Mouse (Mus musculus) right cerebral cortex, postnatal 10 days (tissue): ENCODE results near the gene Ccnc.
"Not testable (repeated sequence)": the region's sequence is repeated elsewhere in the genome, so short reads cannot be mapped to it uniquely, and the experiment has no call there.

Experiments used
- DNase-seq, 2 experiments: peaks; one replicate each; pipeline ENCODE4 v3.0.0; 2021; ENCODE audit warnings: low spot score in 2 of 2

Gene Ccnc

DNA sequence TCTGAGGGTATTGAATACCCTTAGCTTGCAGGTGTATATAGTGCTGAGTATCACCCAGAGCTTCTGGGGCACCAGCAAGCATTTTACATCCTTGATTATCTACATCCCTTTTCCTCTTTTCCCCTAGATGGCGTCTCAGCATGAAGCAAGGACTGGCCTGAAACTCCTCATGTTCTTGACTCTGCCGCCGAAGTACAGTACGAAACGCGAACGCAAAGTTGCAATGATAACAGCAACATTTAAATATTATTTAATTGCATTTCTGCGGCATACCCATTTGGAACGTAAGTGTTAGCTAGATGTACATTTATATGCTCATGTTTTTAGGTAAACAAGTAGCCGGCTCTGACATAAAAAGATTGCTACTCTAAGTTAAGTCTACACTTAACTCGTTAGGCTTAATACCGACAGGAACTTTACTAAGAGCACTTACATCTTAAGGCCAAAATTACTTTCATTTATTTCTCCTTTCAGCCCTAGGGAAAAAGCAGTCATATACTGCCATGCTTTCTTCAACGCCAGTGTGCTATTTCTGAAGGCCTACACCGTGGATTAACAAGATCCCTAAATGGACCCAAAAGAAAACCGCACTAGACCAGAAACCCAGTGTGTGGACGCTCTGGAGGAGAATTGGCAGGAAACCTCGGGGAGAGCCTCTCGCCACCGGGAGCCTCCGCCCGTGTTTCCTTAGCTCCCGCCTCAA is 438 bp upstream of the Ccnc start:
- peak; percentile 59 to 62 for DNase-seq

DNA sequence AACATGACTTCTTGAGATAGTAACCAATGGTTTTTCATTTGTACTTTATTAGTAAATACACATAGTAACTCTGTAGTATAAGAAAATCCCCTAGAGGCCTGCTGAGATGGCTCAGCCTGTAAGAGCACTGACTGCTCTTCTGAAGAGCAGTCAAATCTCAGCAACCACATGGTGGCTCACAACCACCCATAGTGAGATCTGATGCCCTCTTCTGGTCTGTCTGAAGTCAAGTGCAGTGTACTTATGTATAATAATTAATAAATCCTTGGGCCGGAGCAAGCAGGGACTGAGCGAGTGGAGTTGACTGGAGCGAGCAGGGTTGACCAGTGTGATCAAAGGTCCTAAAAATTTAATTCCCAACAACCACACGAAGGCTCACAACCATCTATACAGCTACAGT is 11.7 kb downstream of the Ccnc start:
- no peak for DNase-seq

DNA sequence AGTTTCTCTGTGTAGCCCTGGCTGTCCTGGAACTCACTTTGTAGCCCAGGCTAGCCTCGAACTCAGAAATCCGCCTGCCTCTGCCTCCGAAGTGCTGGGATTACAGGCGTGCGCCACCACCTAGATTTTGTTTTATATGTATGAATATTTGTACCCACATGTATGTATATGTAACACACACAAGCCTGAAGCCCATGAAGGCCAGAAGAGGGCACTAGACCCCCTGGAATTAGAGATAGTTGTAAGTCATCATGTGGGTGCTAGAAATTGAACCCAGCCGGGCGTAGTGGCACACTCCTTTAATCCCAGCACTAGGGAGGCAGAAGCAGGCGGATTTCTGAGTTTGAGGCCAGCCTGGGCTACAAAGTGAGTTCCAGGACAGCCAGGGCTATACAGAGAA is 16.6 kb downstream of the Ccnc start:
- not testable (repeated sequence) for DNase-seq

DNA sequence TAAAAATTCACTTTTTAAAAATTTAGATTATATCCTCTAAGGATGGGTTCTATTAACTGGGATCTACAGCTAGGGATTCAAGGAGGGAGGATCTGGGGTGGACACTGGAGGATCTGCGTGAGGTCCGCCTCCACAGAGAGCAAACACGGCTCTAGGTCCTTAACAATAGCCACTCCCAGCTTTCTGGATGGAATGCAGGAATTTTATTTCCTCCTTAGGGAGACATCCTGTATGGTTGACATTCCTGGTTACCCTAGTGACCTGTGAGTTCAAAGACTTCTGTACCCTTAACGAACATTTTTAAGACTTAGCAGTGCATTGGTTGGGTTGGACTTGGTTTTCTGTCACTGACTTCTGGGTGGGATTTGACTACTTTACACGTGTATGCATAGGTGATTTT is 18.2 kb downstream of the Ccnc start:
- DNase-seq: no peak

DNA sequence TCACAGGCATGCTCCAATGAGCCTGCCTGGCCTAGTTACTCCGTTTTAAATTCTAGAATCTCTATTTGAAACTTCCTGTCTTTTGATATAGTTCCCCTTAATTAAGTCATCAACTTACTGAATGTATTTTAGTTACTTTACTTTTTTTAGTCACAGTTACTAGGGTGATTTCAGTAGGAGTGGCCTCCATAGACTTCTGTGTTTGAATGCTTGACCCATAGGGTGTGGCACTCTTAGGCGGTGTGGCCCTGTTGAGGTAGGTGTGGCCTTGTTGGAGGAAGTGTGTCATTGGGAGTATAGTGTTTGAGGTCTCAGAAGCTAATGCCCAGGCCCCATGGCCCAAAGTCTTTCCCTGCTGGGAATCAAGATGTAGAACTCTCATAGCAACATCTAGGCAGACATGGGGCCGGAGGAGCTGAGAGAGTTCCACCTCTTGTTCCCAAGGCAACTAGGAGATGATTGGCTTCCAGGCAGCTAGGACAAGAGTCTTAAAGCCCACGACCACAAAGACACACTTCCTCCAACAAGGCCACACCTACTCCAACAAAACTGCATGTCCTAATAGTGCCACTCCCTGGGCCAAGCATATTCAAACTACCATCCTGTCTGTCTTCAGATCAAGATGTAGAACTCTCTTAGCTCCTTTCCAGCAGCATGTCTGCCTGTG is 27.8 kb downstream of the Ccnc start:
- DNase-seq: no peak

DNA sequence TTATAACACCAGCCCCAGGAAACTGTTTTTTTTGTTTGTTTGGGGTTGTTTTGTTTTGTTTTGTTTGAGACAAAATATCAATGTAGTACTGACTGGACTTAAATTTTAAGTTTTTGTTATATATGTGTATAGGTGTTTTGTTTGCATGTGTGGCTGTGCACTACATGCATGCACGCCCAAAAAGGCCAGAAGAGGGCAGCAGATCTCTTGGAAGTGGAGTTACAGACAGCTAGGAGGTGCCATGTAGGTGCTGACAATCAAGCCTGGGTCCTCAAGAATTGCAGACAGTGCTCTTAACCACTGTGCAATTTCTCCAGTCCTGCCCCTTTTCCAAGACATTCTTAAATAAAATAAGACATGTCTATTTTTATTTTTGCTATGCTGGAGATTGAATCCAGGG is 31.4 kb downstream of the Ccnc start:
- no peak for DNase-seq

DNA sequence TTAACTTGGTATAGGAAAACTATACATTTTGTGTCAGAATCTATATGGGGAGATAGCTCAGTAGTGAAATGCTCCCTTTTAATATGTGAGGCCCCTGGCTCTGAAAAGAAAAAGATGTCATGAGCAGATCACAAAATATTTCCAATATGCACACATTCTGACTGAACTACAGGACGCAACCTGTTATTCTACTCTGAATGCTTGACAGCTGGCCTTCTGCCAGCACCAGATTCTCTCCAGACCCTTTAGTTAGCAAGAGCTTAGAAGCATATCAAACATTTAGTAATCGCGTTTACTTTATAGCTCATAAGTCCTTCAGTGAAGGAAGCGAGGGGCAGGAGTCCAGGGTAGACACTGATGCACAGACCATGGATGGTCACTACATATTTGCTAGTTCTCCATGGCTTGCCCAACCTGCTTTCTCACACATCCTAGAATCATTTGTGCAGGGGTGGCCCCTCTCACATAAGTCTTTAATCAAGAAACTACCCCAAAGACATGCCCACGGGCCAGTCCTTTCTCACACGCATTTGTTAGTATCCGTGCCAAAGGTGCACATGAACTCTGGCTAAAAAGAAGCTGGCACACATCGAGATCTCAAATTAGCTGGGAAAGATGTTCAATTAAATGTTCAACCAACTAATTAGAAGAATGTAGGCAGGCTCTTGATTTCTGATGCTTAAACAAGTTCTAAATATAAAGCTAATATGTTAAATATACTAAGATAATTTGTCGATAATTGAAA is 34.1 kb downstream of the Ccnc start:
- DNase-seq: peak in 1 of 2 experiments; percentile 26

DNA sequence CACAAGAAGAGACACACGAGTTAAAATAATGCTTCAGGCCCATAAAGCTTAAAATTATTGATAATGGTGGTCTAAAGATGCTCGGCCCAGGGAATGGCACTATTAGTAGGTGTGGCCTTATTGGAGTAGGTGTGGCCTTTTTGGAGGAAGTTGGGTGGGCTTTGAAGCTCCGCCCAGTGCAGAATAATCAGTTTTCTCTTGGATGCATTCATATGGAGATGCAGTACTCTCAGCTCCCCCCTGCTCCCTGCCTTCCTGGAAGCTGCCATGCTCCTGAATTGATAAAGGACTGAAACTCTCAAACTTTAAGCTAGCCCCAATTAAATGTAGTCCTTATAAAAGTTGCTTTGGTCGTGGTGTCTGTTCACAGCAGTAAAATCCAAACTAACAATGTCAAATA is 36.3 kb downstream of the Ccnc start:
- DNase-seq: no peak

DNA sequence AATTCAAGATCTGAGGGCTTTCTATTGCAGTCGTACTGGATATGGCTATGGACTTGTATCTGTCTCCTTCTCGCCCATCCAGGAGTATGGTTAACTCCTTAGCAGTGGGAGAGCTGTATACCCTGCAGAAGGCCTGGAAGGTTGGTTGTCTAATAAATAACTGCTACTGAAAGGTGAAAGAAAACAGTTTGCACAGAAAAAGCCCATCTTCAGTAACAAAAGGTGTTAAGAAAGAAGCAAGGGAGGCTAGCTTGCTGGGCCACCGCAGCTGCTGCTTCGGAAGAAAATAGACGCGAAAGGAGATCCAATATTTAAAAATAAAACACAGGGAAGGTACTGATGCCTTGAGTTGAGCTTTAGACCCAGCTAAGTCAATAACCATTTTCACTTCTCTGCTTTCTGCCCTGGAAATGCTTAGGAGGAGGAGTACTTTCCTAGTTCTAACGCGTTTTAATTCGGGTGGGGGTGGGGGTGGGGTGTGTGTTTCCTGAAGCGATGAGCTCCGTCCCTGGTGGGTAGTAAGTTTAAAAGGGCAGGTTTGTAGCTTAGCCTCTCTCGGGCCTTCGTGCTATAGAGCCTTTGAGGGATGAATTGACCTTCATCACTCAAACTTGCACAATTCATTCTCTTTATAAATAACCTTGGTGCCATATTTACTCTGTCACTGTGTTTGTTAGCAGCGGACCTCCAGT is 38.8 kb downstream of the Ccnc start:
- no peak for DNase-seq

DNA sequence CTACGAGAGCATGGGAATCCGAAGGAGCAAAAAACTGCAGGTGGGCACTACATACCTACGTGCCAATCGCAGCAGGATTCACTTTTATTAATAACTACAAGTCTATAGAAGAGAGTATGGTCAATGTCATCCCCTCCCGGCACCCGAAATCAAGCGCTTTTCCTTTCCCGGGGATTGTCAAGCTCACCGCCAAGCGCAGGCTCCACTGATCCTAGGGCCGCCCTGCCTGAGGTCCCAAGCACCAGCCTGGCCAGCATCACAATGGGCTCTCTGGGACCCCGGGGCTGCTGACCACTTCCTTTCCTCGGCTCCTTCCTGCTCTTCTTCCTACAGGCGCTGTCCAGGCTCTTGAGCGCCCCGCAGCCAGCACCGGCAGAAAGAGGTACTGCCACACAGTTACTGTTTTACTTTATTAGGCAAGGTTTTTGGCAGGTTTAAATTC is 39.4 kb downstream of the Ccnc start, which contains the start of the genes Usp45 and Tstd3:
Gene Usp45 (plus strand): TSS at position 294 of the 442 bp plus-strand sequence.
Gene Tstd3 (minus strand): TSS at position 350 of the 442 bp plus-strand sequence.
- peak; percentile 88 to 89 for DNase-seq

DNA sequence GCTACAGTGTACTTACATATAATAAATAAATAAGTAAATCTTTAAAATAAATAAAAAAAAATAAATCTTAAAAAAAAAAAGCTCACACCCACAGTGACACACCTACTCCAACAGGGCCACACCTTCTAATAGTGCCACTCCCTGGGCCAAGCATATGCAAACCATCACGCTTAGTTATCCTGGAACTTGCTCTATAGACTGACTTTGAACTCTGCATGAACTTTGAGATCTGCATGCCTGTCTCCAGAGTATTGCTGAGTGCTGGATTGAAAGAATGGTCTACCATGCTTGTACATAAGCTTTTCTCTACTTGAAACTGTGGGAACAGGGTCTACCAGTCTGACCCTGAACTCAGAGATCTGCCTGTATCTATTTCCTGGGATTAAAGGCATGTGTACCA is 43.6 kb downstream of the Ccnc start:
- DNase-seq: no peak

DNA sequence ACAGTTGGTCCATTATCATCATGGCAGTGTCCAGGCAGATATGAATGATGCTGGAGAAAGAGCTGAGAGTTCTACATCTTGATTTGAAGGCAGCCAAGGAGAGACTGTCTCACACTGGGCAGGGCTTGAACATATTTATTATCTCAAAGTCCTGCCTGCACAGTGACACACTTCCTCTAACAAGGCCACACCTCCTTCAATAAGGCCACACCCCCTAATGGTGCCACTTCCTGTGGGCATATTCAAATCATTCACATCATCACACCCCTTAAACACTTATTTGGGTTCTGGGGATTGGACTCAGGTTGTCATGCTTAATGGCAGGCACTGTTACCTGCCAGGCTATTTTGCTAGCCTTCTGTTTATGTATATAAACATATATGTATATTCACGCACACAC is 44.8 kb downstream of the Ccnc start:
- no peak for DNase-seq

DNA sequence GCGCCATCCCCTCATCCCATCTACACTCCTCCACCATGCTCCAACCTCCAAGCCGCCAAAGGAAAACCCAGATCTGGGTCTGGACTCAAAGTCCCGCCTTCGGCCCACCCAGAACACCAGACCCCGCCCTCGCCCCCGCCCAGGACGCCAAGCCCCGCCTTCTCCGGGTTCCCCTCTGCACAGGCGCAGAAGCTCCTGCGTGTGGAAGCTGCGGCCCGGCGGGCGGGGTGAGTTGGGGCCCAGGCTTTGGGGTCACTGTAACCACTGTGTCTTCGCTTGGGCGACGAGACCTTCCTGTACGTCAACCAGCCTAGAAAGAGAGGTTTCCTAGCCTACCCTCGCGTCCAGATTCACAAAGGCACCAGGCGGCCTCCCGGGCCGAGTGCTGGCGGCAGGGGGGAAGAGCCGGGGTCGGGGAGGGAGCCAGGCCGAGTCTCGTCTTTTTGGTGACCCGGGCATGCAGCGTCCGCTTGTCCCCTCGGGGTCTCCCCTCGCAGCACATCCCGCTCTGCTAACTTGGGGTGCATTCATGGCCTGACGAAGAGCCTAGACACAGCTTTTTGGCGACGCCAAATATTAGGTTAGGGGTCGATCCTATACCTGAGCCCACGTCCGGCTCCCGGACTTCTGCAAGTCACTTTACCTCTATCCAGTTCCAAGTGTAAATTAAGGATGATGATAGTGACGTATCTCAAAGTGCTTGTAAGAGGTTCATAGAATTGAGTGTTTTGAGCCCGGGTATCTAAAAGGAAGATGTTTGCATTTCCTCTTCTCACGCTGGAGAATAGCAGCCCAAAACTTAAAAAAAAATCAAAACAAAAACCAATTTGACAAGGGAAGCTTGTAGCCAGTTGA is 48.8 kb downstream of the Ccnc start:
- peak; percentile 94 to 95 for DNase-seq

DNA sequence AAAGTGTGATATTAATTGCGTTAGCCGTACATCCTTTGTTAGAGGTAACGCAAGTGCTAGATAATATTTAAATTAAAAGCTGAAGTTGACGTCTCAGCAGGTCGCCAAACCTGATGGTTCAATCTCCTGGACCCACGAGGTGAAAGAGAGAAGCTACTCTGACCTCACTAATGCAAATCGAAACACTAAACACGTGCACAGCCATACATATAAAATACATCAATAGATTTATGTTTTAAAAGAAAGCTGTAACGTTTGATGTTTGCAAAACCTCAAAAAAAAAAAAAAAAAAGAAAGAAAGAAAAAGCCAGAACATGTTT is 49.4 kb downstream of the Ccnc start:
- no peak for DNase-seq

DNA sequence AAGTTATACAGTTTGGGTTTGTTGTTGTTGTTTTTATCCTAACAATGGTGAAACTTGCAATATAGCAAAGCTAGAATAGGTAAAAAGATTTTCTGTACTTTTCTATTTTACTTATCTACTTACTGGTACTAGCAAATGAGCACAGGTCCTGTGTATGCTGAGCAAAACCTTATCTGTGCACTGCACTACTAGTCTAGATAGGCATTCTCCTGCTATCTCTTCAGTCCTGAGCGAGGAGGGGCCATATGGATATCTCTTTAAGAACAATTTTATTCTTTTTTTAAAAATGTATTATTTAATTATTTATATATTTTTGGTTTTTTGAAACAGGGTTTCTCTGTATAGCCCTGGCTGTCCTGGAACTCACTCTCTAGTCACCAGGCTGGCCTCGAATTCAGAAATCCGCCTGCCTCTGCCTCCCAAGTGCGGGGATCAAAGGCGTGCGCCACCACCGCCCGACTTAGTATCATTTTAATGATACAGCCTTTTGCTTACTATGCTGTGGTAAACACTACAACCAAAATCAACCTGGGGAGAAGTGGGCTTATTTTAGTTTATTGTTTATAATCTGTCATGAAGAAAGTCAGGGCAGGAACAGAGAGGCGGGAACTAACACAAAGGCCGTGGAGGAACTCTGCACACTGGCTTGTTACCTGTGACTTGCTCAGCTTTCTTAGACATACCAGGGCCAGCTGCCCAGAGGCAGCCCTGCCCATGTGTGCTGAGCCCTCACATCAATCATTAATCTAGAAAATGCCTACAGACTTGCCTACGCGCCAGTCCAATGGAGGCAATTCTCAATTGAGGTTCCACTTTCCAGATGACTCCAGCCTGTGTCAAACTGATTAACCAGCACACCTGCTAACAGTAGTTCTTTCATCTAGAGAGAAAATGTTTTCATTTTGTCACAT is 53.6 kb downstream of the Ccnc start:
- DNase-seq: no peak

DNA sequence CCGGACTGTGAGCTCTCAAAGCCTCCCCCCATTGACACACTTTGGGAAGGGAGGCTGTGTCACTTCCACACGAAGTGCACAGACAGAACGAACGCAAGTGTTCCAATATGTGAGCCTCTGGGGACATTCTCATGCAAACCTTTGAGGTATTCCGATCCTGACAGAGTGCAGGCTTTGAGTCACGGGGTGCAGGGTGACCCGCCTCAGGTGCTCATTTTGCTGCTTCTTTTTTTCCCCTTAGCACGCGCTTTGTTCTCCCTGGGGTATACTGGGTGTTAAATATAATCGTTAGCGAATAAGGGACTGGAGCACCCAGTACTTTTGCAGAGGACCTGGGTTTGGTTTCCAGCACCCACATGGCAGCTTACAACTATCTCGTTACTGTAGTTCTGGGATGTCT is 58.8 kb downstream of the Ccnc start:
- DNase-seq: no peak

DNA sequence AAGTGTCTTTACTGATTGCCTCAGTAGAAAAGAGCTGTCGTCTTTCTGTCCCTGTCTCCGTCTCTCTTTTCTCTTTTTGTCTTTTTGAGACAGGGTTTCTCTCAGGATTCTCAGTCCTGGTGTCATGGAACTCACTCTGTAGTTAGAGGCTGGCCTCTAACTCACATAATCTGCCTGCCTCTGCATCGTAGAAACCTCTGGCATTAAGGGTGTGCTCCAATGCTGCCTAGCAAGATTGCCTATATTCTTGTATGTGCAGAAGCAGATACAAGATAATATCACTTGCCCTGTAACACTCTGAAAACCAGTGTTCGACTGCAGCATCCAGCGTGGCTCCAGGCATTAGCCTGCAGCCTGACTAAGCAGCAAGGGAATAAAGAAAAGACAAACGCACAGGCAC is 61.4 kb downstream of the Ccnc start:
- DNase-seq: no peak

DNA sequence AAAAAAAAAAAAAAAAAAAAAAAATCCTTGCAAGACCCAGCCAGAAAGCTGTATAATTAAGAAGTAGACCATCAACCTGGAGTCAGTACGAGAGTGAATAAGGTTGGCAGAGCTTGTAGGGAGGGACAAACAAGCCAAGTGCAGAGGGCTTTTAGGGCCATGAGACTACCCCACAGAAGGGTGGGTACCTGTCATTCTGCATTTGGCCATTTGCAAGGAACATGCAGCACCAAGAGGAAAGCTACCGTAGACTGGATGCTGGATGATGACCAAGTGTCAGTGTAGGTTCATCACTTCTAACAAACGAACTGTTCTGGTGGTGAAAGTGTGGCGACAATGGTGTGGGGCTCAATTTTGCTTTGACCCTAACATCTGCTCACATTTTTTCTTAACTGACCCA is 62.3 kb downstream of the Ccnc start:
- no peak for DNase-seq

DNA sequence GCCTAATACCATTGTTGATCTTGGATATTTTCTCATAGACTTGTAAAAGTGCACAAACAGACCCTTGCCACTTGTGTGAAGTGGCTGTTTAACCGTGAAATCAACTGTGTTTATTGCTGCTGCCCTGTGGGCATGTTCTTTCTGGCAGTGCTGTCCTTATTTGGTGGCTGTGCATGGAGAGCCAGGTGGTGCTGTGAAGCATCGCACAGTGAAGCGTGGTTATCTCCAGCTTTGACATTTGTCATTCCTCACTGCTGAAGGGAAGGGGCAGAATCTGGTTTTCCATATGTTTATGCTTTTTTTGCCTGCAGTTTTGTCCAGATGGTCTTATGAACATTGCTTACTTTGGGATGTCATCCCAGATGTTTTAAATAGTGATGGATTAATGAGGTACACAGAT is 66.1 kb downstream of the Ccnc start:
- DNase-seq: no peak

DNA sequence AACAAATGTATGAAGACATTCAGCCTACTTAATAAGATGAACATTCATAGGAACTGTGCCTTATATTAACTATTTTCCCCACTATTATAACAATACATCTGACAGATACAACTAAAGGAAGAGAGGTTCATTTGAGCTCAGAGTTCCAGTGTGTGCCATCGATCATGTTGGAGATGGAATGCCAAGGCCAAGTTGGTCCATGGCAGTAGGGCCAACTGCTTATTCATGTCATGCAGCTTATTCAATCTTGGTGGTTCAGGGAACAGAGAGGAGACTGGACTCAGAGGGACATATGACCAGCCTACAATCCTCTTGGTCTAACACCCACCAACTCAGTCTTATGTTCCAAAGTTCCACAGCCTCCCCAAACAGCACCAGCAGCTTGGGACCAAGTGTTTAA is 73.5 kb downstream of the Ccnc start:
- DNase-seq: no peak
